Mouse (Mus musculus): ENCODE results near the gene Dock8.

DNA sequence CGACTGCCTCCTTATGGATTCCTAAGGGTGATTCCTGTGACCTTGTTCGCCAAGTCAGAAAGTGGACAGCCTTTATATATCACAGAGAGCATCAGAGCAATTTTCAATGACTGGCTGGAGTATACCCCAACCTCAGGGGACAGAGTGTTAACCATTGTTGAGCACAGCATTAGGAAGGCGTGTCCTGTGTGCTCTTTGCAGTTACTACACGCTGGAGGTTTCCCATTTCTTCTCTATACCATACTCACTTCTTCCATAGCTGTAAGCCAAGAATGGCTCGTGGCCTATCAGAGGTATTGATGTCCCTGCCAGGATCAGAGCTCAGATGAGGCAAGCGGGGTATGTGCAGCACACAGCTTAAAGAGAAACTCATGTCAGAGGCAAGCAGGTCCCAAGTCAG is 181.2 kb downstream of the Dock8 start:
- no peak for TF ChIP-seq CHD2 (IDR thresholded peaks at IDR 0.05; ENCODE audit: low read depth, low read length)
- TF ChIP-seq MAFK (IDR thresholded peaks at IDR 0.05; ENCODE audit: insufficient read depth, low read depth, low read length) = no peak
- TF ChIP-seq ZNF384 (IDR thresholded peaks at IDR 0.05; ENCODE audit: low read depth, low read length) = no peak
- no peak for TF ChIP-seq HCFC1 (IDR thresholded peaks at IDR 0.05; ENCODE audit: borderline replicate concordance, insufficient read depth, low read length)

All from ES-E14 (cell line).